Mouse (Mus musculus) spleen, adult 2 months (tissue): ENCODE data around the gene Daam2. TPM values are rescaled to one million over a fixed set of nuclear protein-coding genes. Genes with fewer than 3 reads are reported as not detected.

Experiments
- DNase-seq, 2 experiments: peaks; one replicate each; pipeline versions ENCODE4 v3.0.0 to v3.0.0-alpha.2; 2012 to 2021; ENCODE audit warnings: low spot score in 2 of 2, low read depth in 1 of 2
- H3K27ac ChIP-seq: fragments of 200-500 bp; 2 replicates; pipeline ENCODE4 v1.5.1; 2012; ENCODE audit warnings: low read length, inconsistent platforms; ENCODE audit not compliant: insufficient read depth
- H3K27me3 ChIP-seq: fragments of 200-500 bp; 2 replicates; pipeline ENCODE4 v1.6.1; 2012; ENCODE audit warnings: mild to moderate bottlenecking, moderate library complexity, low read length, inconsistent platforms; ENCODE audit not compliant: control insufficient read depth, insufficient read depth
- H3K36me3 ChIP-seq: fragments of 200-500 bp; 2 replicates; pipeline ENCODE4 v1.6.1; 2012; ENCODE audit warnings: mild to moderate bottlenecking, low read length, inconsistent platforms; ENCODE audit not compliant: control insufficient read depth, insufficient read depth
- H3K4me1 ChIP-seq: fragments of 200-500 bp; 2 replicates; pipeline ENCODE4 v1.6.1; 2011; ENCODE audit warnings: inconsistent platforms; ENCODE audit not compliant: control insufficient read depth, insufficient read depth, insufficient read length
- H3K4me3 ChIP-seq: fragments of 200-500 bp; 2 replicates; pipeline ENCODE4 v1.5.1; 2011; ENCODE audit warnings: mild to moderate bottlenecking, inconsistent platforms; ENCODE audit not compliant: insufficient read depth, insufficient read length; ENCODE audit errors: extremely low read depth
- CTCF ChIP-seq: fragments of 200-500 bp; IDR thresholded peaks from 2 replicates; pipeline ENCODE4 v1.5.1; 2011; ENCODE audit warnings: mild to moderate bottlenecking, inconsistent platforms; ENCODE audit not compliant: insufficient read depth, insufficient read length, insufficient replicate concordance; ENCODE audit errors: extremely low read depth
- POLR2A ChIP-seq: fragments of 200-500 bp; IDR thresholded peaks from 2 replicates; pipeline ENCODE4 v1.6.1; 2011; ENCODE audit warnings: low read depth, low read length, inconsistent platforms
- WGBS: fragments of 180-500 bp; shearing (Covaris S2); methylation state at CpG from one replicate; pipeline ENCODE4 v1.1.7; 2018; 5-methylcytosine and 5-hydroxymethylcytosine counted together
- polyA plus RNA-seq: library from polyadenylated mRNA; depleted of rRNA; stranded (reverse); fragments of >200 nt; gene quantifications from 2 replicates; pipeline ENCODE4 v1.2.3, GENCODE M21; 2012

The Daam2 gene
- polyA plus RNA-seq, 1 experiment = 3.1 TPM

GRCm38 (mm10) chr17:49551991-49552390, 12.2 kb downstream of the Daam2 start:
- no peak overlapping the region for H3K27ac ChIP-seq
- H3K36me3 ChIP-seq = no peaks in the 10 kb centered on the region
- no peaks in the 10 kb centered on the region for H3K4me1 ChIP-seq
- WGBS = 84% methylated on average over 7 of the region's 7 CpGs
- TF ChIP-seq POLR2A (no peak), CTCF (no peak)
- no peak overlapping the region for H3K4me3 ChIP-seq
- H3K27me3 ChIP-seq = no peaks in the 10 kb centered on the region
- DNase-seq = no peak

- WGBS = 92% methylated on average over 2 of the region's 2 CpGs
- H3K36me3 ChIP-seq = no peaks in the 10 kb centered on the region
- H3K4me1 ChIP-seq = no peaks in the 10 kb centered on the region
- no peak for DNase-seq
- no peaks in the 10 kb centered on the region for H3K27me3 ChIP-seq
- TF ChIP-seq POLR2A = no peak
- no peak overlapping the region for H3K27ac ChIP-seq
- no peak overlapping the region for H3K4me3 ChIP-seq
Measured at GRCm38 (mm10) chr17:49551465-49551864, 12.7 kb downstream of the Daam2 start.

- H3K27me3 ChIP-seq = no peaks in the 10 kb centered on the region
- no peak overlapping the region for H3K27ac ChIP-seq
- WGBS = 81% methylated on average over 4 of the region's 4 CpGs
- no peak overlapping the region for H3K4me3 ChIP-seq
- TF ChIP-seq POLR2A (no peak), CTCF (no peak)
- DNase-seq = no peak
- H3K4me1 ChIP-seq = no peaks in the 10 kb centered on the region
- no peaks in the 10 kb centered on the region for H3K36me3 ChIP-seq
Measured at GRCm38 (mm10) chr17:49545997-49546396, 18.1 kb downstream of the Daam2 start.

GRCm38 (mm10) chr17:49545424-49545823, 18.7 kb downstream of the Daam2 start:
- no peaks in the 10 kb centered on the region for H3K27me3 ChIP-seq
- DNase-seq = no peak
- H3K4me1 ChIP-seq = no peaks in the 10 kb centered on the region
- TF ChIP-seq POLR2A = no peak
- TF ChIP-seq CTCF = no peak
- H3K36me3 ChIP-seq = no peaks in the 10 kb centered on the region
- H3K27ac ChIP-seq = no peak overlapping the region
- no peak overlapping the region for H3K4me3 ChIP-seq
- 89% methylated on average over 4 of the region's 4 CpGs for WGBS

GRCm38 (mm10) chr17:49544561-49544960, 19.6 kb downstream of the Daam2 start:
- no peaks in the 10 kb centered on the region for H3K4me1 ChIP-seq
- TF ChIP-seq POLR2A (no peak), CTCF (no peak)
- WGBS = 88% methylated on average over 2 of the region's 2 CpGs

GRCm38 (mm10) chr17:49540706-49541105, 23.4 kb downstream of the Daam2 start:
- no peak overlapping the region for H3K4me3 ChIP-seq
- H3K36me3 ChIP-seq = no peaks in the 10 kb centered on the region
- no peak for DNase-seq
- H3K4me1 ChIP-seq = no peaks in the 10 kb centered on the region
- TF ChIP-seq CTCF (no peak), POLR2A (no peak)
- H3K27me3 ChIP-seq = no peaks in the 10 kb centered on the region
- H3K27ac ChIP-seq = no peak overlapping the region
- WGBS = 88% methylated on average over 14 of the region's 14 CpGs

More at GRCm38 (mm10) chr17:49544561-49544960, 19.6 kb downstream of the Daam2 start:
- Histone ChIP-seq H3K27me3 (no peaks in the 10 kb centered on the region), H3K36me3 (no peaks in the 10 kb centered on the region), H3K4me3 (no peak overlapping the region), H3K27ac (no peak overlapping the region)
- no peak for DNase-seq

- 77% methylated on average over 8 of the region's 8 CpGs for WGBS
- no peaks in the 10 kb centered on the region for H3K4me1 ChIP-seq
- no peak overlapping the region for H3K27ac ChIP-seq
- TF ChIP-seq POLR2A (no peak), CTCF (no peak)
- no peak for DNase-seq
- no peaks in the 10 kb centered on the region for H3K27me3 ChIP-seq
- no peak overlapping the region for H3K4me3 ChIP-seq
- no peaks in the 10 kb centered on the region for H3K36me3 ChIP-seq
Measured at GRCm38 (mm10) chr17:49539204-49539603, 24.9 kb downstream of the Daam2 start.

GRCm38 (mm10) chr17:49535580-49535979, 28.6 kb downstream of the Daam2 start:
- Histone ChIP-seq H3K4me3 (no peak overlapping the region), H3K27ac (no peak overlapping the region), H3K36me3 (no peaks in the 10 kb centered on the region), H3K4me1 (no peaks in the 10 kb centered on the region), H3K27me3 (no peaks in the 10 kb centered on the region)
- WGBS = 82% methylated on average over 4 of the region's 4 CpGs
- TF ChIP-seq POLR2A (no peak), CTCF (no peak)
- no peak for DNase-seq
